Mouse (Mus musculus) thymus, postnatal 25 days (tissue): ENCODE results near the gene Shkbp1.

Source experiments
- DNase-seq: peaks from one replicate; pipeline ENCODE4 v3.0.0; 2022

The Shkbp1 gene

GRCm38 (mm10) chr7:27308821-27309549, 46.8 kb downstream of the Shkbp1 start:
- DNase-seq: no peak

GRCm38 (mm10) chr7:27307551-27307950, 48.3 kb downstream of the Shkbp1 start:
- DNase-seq: no peak

GRCm38 (mm10) chr7:27306161-27307160, 49.4 kb downstream of the Shkbp1 start:
- DNase-seq: peak; percentile 43

GRCm38 (mm10) chr7:27305091-27305730, 50.6 kb downstream of the Shkbp1 start:
- no peak for DNase-seq

- DNase-seq: peak; percentile 56
Observed at GRCm38 (mm10) chr7:27302172-27302571, 53.6 kb downstream of the Shkbp1 start.

- no peak for DNase-seq
Observed at GRCm38 (mm10) chr7:27300801-27301200, 55.0 kb downstream of the Shkbp1 start.

- DNase-seq: no peak
Observed at GRCm38 (mm10) chr7:27300351-27300750, 55.5 kb downstream of the Shkbp1 start.

- no peak for DNase-seq
Observed at GRCm38 (mm10) chr7:27298816-27299215, 57.0 kb downstream of the Shkbp1 start.

GRCm38 (mm10) chr7:27298033-27298610, 57.7 kb downstream of the Shkbp1 start:
- no peak for DNase-seq

- DNase-seq: no peak
Observed at GRCm38 (mm10) chr7:27296518-27296917, 59.3 kb downstream of the Shkbp1 start.

GRCm38 (mm10) chr7:27295956-27296355, 59.9 kb downstream of the Shkbp1 start:
- no peak for DNase-seq
